Mouse (Mus musculus) midbrain, embryonic 10.5 days (tissue): ENCODE measurements at regions not wholly inside any gene's neighbourhood (a gene's known extent, or its start where the extent isn't known, plus 50 kb on each side); places are given as distances from the start of the nearest gene placed in this dataset.

Experiments
- DNase-seq: peaks from one replicate; pipeline ENCODE4 v3.0.0-alpha.2; 2017; ENCODE audit warnings: low spot score
- H3K27ac ChIP-seq: fragments of 300-500 bp; sonication (generic); replicated peaks from 2 replicates; pipeline ENCODE4 v1.5.1; 2016; ENCODE audit warnings: mild to moderate bottlenecking
- H3K27me3 ChIP-seq: fragments of 300-500 bp; sonication (generic); 2 replicates; pipeline ENCODE4 v1.6.1; 2016; ENCODE audit warnings: low read depth, mild to moderate bottlenecking; ENCODE audit not compliant: poor library complexity, severe bottlenecking
- H3K36me3 ChIP-seq: fragments of 300-500 bp; sonication (generic); 2 replicates; pipeline ENCODE4 v1.6.1; 2016; ENCODE audit warnings: mild to moderate bottlenecking, moderate library complexity
- H3K4me1 ChIP-seq: fragments of 300-500 bp; sonication (generic); 2 replicates; pipeline ENCODE4 v1.6.1; 2016
- H3K4me3 ChIP-seq: fragments of 300-500 bp; sonication (generic); 2 replicates; pipeline ENCODE4 v1.5.1; 2016; ENCODE audit warnings: mild to moderate bottlenecking, moderate library complexity
- H3K9me3 ChIP-seq: fragments of 300-500 bp; sonication (generic); replicated peaks from 2 replicates; pipeline ENCODE4 v1.6.1; 2016; ENCODE audit warnings: mild to moderate bottlenecking
- WGBS: fragments of 180-500 bp; shearing (Covaris S2); methylation state at CpG from one replicate; pipeline ENCODE4 v1.1.7; 2016; 5-methylcytosine and 5-hydroxymethylcytosine counted together

- no peaks in the 10 kb centered on the region for H3K27me3 ChIP-seq
- WGBS: 78% methylated on average over 1 of the region's 1 CpGs
These were observed 641.3 kb upstream of the Acvr2a start for GRCm38 (mm10) chr2:48172626-48173025.

GRCm38 (mm10) chr2:48186161-48186560 is 627.7 kb upstream of the Acvr2a start:
- DNase-seq: no peak
- no peaks in the 10 kb centered on the region for H3K36me3 ChIP-seq
- H3K4me1 ChIP-seq: no peaks in the 10 kb centered on the region
- H3K9me3 ChIP-seq: no peaks in the 10 kb centered on the region
- WGBS: 87% methylated on average over 1 of the region's 1 CpGs
- no peak overlapping the region for H3K4me3 ChIP-seq
- no peak overlapping the region for H3K27ac ChIP-seq
- H3K27me3 ChIP-seq: no peaks in the 10 kb centered on the region

More at GRCm38 (mm10) chr2:48172626-48173025, 641.3 kb upstream of the Acvr2a start:
- Histone ChIP-seq H3K27ac (no peak overlapping the region), H3K9me3 (no peaks in the 10 kb centered on the region), H3K36me3 (no peaks in the 10 kb centered on the region), H3K4me1 (no peaks in the 10 kb centered on the region), H3K4me3 (no peak overlapping the region)
- no peak for DNase-seq

- no peaks in the 10 kb centered on the region for H3K27me3 ChIP-seq
- no peak for DNase-seq
- H3K9me3 ChIP-seq: no peaks in the 10 kb centered on the region
- H3K36me3 ChIP-seq: no peaks in the 10 kb centered on the region
- H3K4me3 ChIP-seq: no peak overlapping the region
- H3K27ac ChIP-seq: no peak overlapping the region
- H3K4me1 ChIP-seq: no peaks in the 10 kb centered on the region
- WGBS: 81% methylated on average over 2 of the region's 2 CpGs
These were observed 627.3 kb upstream of the Acvr2a start for GRCm38 (mm10) chr2:48186609-48187008.

DNA sequence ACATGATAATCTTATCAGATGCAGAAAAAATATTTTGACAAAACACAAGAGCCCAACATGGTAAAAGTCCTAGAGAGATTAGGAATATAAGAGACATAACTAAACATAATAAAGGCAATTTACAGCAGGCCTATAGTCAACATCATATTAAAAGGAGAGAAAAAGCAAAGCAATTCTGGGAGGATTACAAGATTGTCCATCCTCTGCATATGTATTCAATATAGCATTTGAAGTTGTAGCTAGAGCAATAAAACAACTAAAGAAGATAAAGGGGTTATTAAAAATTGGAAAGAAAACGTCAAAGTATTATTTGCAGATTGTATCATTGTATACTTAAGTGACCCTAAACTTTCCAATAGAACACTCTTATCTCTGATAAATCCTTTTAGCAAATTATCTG is 602.1 kb upstream of the Acvr2a start:
- DNase-seq: no peak
- Histone ChIP-seq H3K27ac (no peak overlapping the region), H3K36me3 (no peaks in the 10 kb centered on the region), H3K4me3 (no peak overlapping the region), H3K9me3 (no peaks in the 10 kb centered on the region), H3K27me3 (no peaks in the 10 kb centered on the region), H3K4me1 (no peaks in the 10 kb centered on the region)
- WGBS: 76% methylated on average over 1 of the region's 1 CpGs

DNA sequence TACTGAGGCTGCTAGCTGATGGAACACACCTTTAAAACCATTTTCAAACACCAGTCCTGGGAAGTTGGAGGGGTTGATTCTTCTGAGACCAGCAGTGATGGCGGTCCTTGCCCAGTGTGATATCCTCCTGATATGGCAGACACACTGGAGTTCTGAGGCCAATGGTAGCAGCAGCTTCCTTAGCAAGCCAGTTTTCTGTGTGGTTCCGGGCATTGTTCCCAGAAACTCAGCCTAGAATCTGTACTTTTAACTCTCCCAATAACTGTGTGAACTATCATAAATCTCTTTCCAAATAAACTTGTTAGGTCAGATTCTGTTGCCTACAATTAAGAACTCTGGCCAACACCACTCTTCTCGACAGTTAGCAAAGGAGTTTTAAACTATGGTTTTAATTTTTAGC is 593.1 kb upstream of the Acvr2a start:
- Histone ChIP-seq H3K9me3 (no peaks in the 10 kb centered on the region), H3K27me3 (no peaks in the 10 kb centered on the region), H3K27ac (no peak overlapping the region), H3K36me3 (no peaks in the 10 kb centered on the region), H3K4me3 (no peak overlapping the region), H3K4me1 (no peaks in the 10 kb centered on the region)
- WGBS: 85% methylated on average over 3 of the region's 3 CpGs
- DNase-seq: no peak

GRCm38 (mm10) chr2:48223084-48223799 is 590.7 kb upstream of the Acvr2a start:
- Histone ChIP-seq H3K4me3 (no peak overlapping the region), H3K9me3 (no peaks in the 10 kb centered on the region), H3K36me3 (no peaks in the 10 kb centered on the region), H3K27me3 (no peaks in the 10 kb centered on the region), H3K4me1 (no peaks in the 10 kb centered on the region), H3K27ac (no peak overlapping the region)
- no peak for DNase-seq
- WGBS: 76% methylated on average over 2 of the region's 2 CpGs

DNA sequence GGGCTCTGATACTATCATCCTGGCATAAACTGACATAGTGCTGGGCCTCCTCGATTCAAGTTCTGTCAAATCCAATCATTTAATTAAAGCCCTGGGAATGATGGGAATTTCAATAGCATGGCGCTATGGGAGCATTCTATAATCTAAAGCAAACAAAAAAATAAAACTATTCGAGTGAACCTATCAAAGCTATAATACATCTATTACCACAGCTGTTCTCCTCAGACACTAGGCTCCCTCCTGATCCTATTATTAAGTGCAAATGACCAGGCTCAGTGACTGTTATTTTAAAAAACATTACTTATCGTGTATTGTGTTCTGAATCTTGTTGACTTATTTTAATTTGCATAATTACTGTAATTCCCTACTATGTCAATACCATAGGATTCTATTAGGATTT is 563.7 kb upstream of the Acvr2a start:
- H3K27me3 ChIP-seq: no peaks in the 10 kb centered on the region
- H3K27ac ChIP-seq: no peak overlapping the region
- H3K4me1 ChIP-seq: no peaks in the 10 kb centered on the region
- DNase-seq: no peak
- no peaks in the 10 kb centered on the region for H3K9me3 ChIP-seq
- WGBS: 77% methylated on average over 4 of the region's 4 CpGs
- no peaks in the 10 kb centered on the region for H3K36me3 ChIP-seq
- no peak overlapping the region for H3K4me3 ChIP-seq

DNA sequence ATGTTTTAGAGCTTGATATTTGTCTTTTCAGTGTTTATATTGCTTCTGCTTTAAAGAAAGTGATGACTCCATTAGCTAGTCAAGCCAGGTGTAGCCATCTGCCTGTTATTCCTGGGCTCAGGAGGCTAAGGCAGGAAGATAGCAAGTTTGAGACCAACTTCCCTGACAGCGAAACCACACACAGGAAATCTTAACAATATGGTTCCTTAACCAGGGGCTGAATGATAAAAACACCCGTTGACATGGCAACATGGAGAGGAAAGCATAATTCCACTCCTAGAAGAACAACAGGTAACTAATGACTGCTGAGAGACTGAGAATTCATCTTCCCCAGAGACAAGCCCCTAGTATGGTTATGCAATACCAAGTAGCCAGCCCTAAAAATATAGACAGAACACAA is 553.6 kb upstream of the Acvr2a start:
- no peaks in the 10 kb centered on the region for H3K27me3 ChIP-seq
- 83% methylated on average over 2 of the region's 2 CpGs for WGBS
- no peak overlapping the region for H3K4me3 ChIP-seq
- H3K36me3 ChIP-seq: no peaks in the 10 kb centered on the region
- H3K27ac ChIP-seq: no peak overlapping the region
- no peaks in the 10 kb centered on the region for H3K4me1 ChIP-seq
- DNase-seq: no peak
- H3K9me3 ChIP-seq: no peaks in the 10 kb centered on the region
